Mouse (Mus musculus) liver, adult 2 months (tissue): ENCODE results near the gene Actr5. TPM values are rescaled to one million over a fixed set of nuclear protein-coding genes. Genes with fewer than 3 reads are reported as not detected.

Experiments used
- DNase-seq: peaks from one replicate; pipeline ENCODE4 v3.0.0-alpha.2; 2011; ENCODE audit warnings: low read depth, low spot score; ENCODE audit errors: extremely low read depth
- H3K27ac ChIP-seq: fragments of 200-500 bp; replicated peaks from 2 replicates; pipeline ENCODE4 v1.5.1; 2012; ENCODE audit warnings: low read depth, mild to moderate bottlenecking, control low read depth, inconsistent platforms, low read length; ENCODE audit not compliant: insufficient read depth
- H3K27me3 ChIP-seq: fragments of 200-500 bp; 2 replicates; pipeline ENCODE4 v1.6.1; 2012; ENCODE audit warnings: mild to moderate bottlenecking, moderate library complexity, low read length, inconsistent platforms; ENCODE audit not compliant: control insufficient read depth, insufficient read depth
- H3K36me3 ChIP-seq: fragments of 200-500 bp; 2 replicates; pipeline ENCODE4 v1.6.1; 2012; ENCODE audit warnings: low read length, inconsistent platforms; ENCODE audit not compliant: control insufficient read depth, insufficient read depth
- H3K4me1 ChIP-seq: fragments of 200-500 bp; 2 replicates; pipeline ENCODE4 v1.6.1; 2011; ENCODE audit warnings: low read length; ENCODE audit not compliant: control insufficient read depth, insufficient read depth
- H3K4me3 ChIP-seq: fragments of 200-500 bp; 2 replicates; pipeline ENCODE4 v1.5.1; 2011; ENCODE audit warnings: low read depth, mild to moderate bottlenecking, control low read depth, low read length, moderate library complexity; ENCODE audit not compliant: insufficient read depth
- H3K79me2 ChIP-seq: fragments of 200-500 bp; 2 replicates; pipeline ENCODE4 v1.6.1; 2012; ENCODE audit warnings: inconsistent platforms, mild to moderate bottlenecking, low read length, moderate library complexity; ENCODE audit not compliant: control insufficient read depth, insufficient read depth
- H3K9ac ChIP-seq: fragments of 200-500 bp; 2 replicates; pipeline ENCODE4 v1.6.1; 2012; ENCODE audit warnings: low read depth, mild to moderate bottlenecking, control low read depth, inconsistent platforms, low read length
- CTCF ChIP-seq: fragments of 200-500 bp; IDR thresholded peaks from 2 replicates; pipeline ENCODE4 v1.5.1; 2011; ENCODE audit warnings: low read depth, low read length, control low read depth
- POLR2A ChIP-seq: fragments of 200-500 bp; IDR thresholded peaks from 2 replicates; pipeline ENCODE4 v1.6.1; 2011; ENCODE audit warnings: low read length, control low read depth; ENCODE audit not compliant: insufficient read depth; ENCODE audit errors: extremely low read depth
- WGBS: fragments of 180-500 bp; shearing (Covaris S2); methylation state at CpG from one replicate; pipeline ENCODE4 v1.1.7; 2018; 5-methylcytosine and 5-hydroxymethylcytosine counted together
- polyA plus RNA-seq: library from polyadenylated mRNA; depleted of rRNA; stranded (reverse); fragments of >200 nt; gene quantifications from 2 replicates; pipeline ENCODE4 v1.2.3, GENCODE M21; 2012; rRNA removed
- total RNA-seq: library from RNA; depleted of rRNA; stranded (reverse); fragments of >200 nt; gene quantifications from 2 replicates; pipeline ENCODE4 v1.2.3, GENCODE M21; 2014; rRNA removed

Gene Actr5
- total and polyA plus RNA-seq, 2 experiments: 4.6 to 6.3 TPM

GRCm38 (mm10) chr2:158682344-158683037, 57.8 kb downstream of the Actr5 start:
- H3K27me3 ChIP-seq: no peaks in the 10 kb centered on the region
- H3K27ac ChIP-seq: no peak overlapping the region
- WGBS: 60% methylated on average over 11 of the region's 11 CpGs
- H3K9ac ChIP-seq: no peak overlapping the region
- H3K36me3 ChIP-seq: no peaks in the 10 kb centered on the region
- H3K79me2 ChIP-seq: no peaks in the 10 kb centered on the region
- no peak overlapping the region for H3K4me3 ChIP-seq
- TF ChIP-seq CTCF (no peak), POLR2A (no peak)
- H3K4me1 ChIP-seq: no peaks in the 10 kb centered on the region
- no peak for DNase-seq

DNA sequence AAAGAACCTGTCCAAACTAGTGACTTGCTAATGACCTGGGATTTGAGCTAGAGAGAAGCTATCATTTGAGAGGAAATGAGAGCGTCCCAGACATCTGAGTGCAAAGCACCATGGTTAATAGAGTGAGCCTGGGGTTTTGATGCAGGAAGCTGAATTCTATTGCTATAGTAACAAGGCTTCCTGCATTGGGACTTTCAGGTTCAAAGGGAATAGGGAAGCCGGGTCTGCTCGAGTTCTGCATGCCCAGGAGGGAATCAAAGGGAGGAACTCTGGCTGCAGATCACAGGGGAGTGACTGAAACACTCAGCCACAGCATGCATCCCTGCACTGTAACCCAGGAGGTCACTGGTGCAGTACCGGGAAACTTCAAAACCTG, 58.3 kb downstream of the Actr5 start:
- Histone ChIP-seq H3K4me3 (no peak overlapping the region), H3K79me2 (no peaks in the 10 kb centered on the region), H3K27ac (no peak overlapping the region), H3K27me3 (no peaks in the 10 kb centered on the region), H3K36me3 (no peaks in the 10 kb centered on the region), H3K9ac (no peak overlapping the region), H3K4me1 (no peaks in the 10 kb centered on the region; the same call in 1 of the 2 replicates)
- DNase-seq: no peak
- WGBS: 43% methylated on average over 4 of the region's 4 CpGs
- TF ChIP-seq POLR2A: no peak
- TF ChIP-seq CTCF: no peak

DNA sequence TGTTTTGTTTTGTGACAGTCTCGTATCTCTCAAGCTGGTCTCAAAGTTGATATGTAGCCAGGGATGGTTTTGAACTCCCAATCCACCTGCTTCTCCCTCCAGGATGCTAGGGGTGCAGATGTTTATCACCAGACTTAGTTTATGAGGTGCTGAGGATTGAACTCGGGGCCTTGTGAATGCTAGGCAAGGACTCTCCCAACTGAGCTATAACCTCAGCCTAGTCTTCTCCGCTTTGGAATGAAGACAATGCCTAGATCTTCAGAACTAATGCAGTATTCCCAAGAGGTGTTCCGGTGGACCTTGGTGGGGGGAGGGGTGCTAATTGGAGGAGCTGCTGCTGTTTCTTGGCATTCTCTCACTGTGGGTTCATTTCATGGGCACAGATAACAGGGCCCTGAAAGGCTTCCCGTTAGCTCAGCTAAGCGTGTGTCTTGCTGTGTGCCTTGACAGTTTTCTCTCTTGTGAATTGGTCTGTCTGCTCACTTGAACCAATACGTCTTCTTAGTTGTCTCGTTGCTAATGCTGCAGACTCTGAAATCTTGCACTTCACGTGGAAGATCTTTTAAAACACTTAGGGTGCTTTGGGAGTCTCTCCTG, 59.7 kb downstream of the Actr5 start:
- H3K27ac ChIP-seq: no peak overlapping the region
- peaks cover 8% of the 10 kb centered on the region; the same call in 1 of the 2 replicates for H3K4me1 ChIP-seq
- no peak overlapping the region for H3K4me3 ChIP-seq
- no peak for DNase-seq
- H3K27me3 ChIP-seq: no peaks in the 10 kb centered on the region
- WGBS: 56% methylated on average over 9 of the region's 9 CpGs
- H3K9ac ChIP-seq: no peak overlapping the region
- H3K79me2 ChIP-seq: no peaks in the 10 kb centered on the region
- no peak for TF ChIP-seq CTCF
- no peak for TF ChIP-seq POLR2A
- no peaks in the 10 kb centered on the region for H3K36me3 ChIP-seq

DNA sequence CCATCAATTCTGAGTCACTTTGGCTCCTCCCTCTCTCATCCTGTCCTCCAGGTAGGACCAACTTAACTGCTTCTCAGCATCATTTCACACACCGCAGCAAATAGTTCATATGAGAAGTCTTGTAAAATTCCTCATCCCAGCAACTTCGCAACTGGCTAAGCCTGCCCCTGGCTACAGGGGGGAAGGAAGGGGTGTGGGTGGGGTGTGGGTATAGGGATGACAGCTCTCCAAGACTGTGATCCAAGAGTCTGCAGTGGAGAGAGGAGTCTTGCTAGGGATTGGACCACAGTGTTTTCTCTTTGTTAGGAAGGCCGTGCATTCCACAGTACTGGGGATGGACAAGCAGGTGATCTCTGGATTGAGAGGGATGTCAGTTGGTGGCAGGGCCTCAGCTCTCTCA, 60.2 kb downstream of the Actr5 start:
- Histone ChIP-seq H3K36me3 (no peaks in the 10 kb centered on the region), H3K79me2 (no peaks in the 10 kb centered on the region), H3K9ac (no peak overlapping the region), H3K27ac (no peak overlapping the region), H3K27me3 (no peaks in the 10 kb centered on the region), H3K4me3 (no peak overlapping the region), H3K4me1 (peaks cover 8% of the 10 kb centered on the region; the same call in 1 of the 2 replicates)
- TF ChIP-seq POLR2A: no peak
- TF ChIP-seq CTCF: no peak
- no peak for DNase-seq
- WGBS: 80% methylated on average over 3 of the region's 3 CpGs

- Histone ChIP-seq H3K4me3 (no peak overlapping the region), H3K27ac (no peak overlapping the region), H3K9ac (no peak overlapping the region), H3K27me3 (no peaks in the 10 kb centered on the region), H3K36me3 (no peaks in the 10 kb centered on the region), H3K79me2 (no peaks in the 10 kb centered on the region), H3K4me1 (peaks cover 8% of the 10 kb centered on the region; the same call in 1 of the 2 replicates)
- WGBS: 60% methylated on average over 2 of the region's 2 CpGs
- no peak for DNase-seq
- no peak for TF ChIP-seq CTCF
- TF ChIP-seq POLR2A: no peak
Measured at GRCm38 (mm10) chr2:158686394-158686793, 61.7 kb downstream of the Actr5 start.

- Histone ChIP-seq H3K79me2 (no peaks in the 10 kb centered on the region), H3K4me1 (peaks cover 8% of the 10 kb centered on the region; the same call in 1 of the 2 replicates), H3K36me3 (no peaks in the 10 kb centered on the region), H3K9ac (peak overlapping the region; percentile 38; the same call in 1 of the 2 replicates), H3K4me3 (no peak overlapping the region), H3K27ac (peak overlapping the region; percentile 66), H3K27me3 (no peaks in the 10 kb centered on the region)
- 51% methylated on average over 25 of the region's 25 CpGs for WGBS
- no peak for DNase-seq
- TF ChIP-seq POLR2A: no peak
- TF ChIP-seq CTCF: no peak
Measured at GRCm38 (mm10) chr2:158687804-158688241, 63.1 kb downstream of the Actr5 start.

Other genes with a start within 250 kb of the Actr5 start
- 0.74 and 0.92 TPM in 2 replicates for gene Snhg11, start 249.2 kb upstream of the Actr5 start, total RNA-seq
- gene Snhg11, start 249.2 kb upstream of the Actr5 start, polyA plus RNA-seq: 2.2 and 3.5 TPM in 2 replicates
- gene Ralgapb, start 215.0 kb upstream of the Actr5 start, total RNA-seq: 9.7 and 9.9 TPM in 2 replicates
- gene Ralgapb, start 215.0 kb upstream of the Actr5 start, polyA plus RNA-seq: 5.6 and 6.1 TPM in 2 replicates
- 0.47 TPM in 1 of 2 replicates, not detected in the other for gene Adig, start 122.3 kb upstream of the Actr5 start, total RNA-seq
- not detected in 2 replicates for gene Adig, start 122.3 kb upstream of the Actr5 start, polyA plus RNA-seq
- gene Arhgap40, start 112.1 kb upstream of the Actr5 start, total RNA-seq: not detected in 2 replicates
- gene Arhgap40, start 112.1 kb upstream of the Actr5 start, polyA plus RNA-seq: not detected in 2 replicates
- gene Slc32a1, start 14.1 kb upstream of the Actr5 start, total RNA-seq: not detected in 2 replicates
- gene Slc32a1, start 14.1 kb upstream of the Actr5 start, polyA plus RNA-seq: not detected in 2 replicates
- gene Ppp1r16b, start 40.5 kb downstream of the Actr5 start, total RNA-seq: 2.4 and 3.4 TPM in 2 replicates
- 0.70 and 0.99 TPM in 2 replicates for gene Ppp1r16b, start 40.5 kb downstream of the Actr5 start, polyA plus RNA-seq
- 0.09 and 0.74 TPM in 2 replicates for gene Fam83d, start 143.2 kb downstream of the Actr5 start, total RNA-seq
- 0.15 and 0.22 TPM in 2 replicates for gene Fam83d, start 143.2 kb downstream of the Actr5 start, polyA plus RNA-seq
- 5.9 and 6.5 TPM in 2 replicates for gene Dhx35, start 169.9 kb downstream of the Actr5 start, total RNA-seq
- gene Dhx35, start 169.9 kb downstream of the Actr5 start, polyA plus RNA-seq: 5.2 and 8.2 TPM in 2 replicates